Mouse (Mus musculus) kidney, postnatal 36 days (tissue): ENCODE data around the gene Dcst1.

Experiments
- DNase-seq, 2 experiments: peaks; one replicate each; pipeline ENCODE4 v3.0.0; 2021 to 2022; ENCODE audit warnings: mixed read lengths in 2 of 2

Dcst1 gene

GRCm38 (mm10) chr3:89365153-89365485, at the start of gene Dcst1:
Dcst1 (minus strand) TSS chr3:89365253.
- DNase-seq: no peak

- DNase-seq: peak; percentile 96 to 99
These were observed 46.7 kb upstream of the Dcst1 start, which contains the start of gene Flad1 for GRCm38 (mm10) chr3:89411490-89412393. Flad1 (minus strand) TSS chr3:89411870.

GRCm38 (mm10) chr3:89410864-89411263, 45.8 kb upstream of the Dcst1 start:
- no peak for DNase-seq

GRCm38 (mm10) chr3:89409701-89410100, 44.6 kb upstream of the Dcst1 start:
- DNase-seq: no peak

GRCm38 (mm10) chr3:89408448-89408847, 43.4 kb upstream of the Dcst1 start:
- DNase-seq: no peak

- no peak for DNase-seq
These were observed 41.8 kb upstream of the Dcst1 start for GRCm38 (mm10) chr3:89406887-89407286.

- DNase-seq: no peak
These were observed 37.6 kb upstream of the Dcst1 start, which contains the start of gene Lenep for GRCm38 (mm10) chr3:89402693-89403092. Lenep (minus strand) TSS chr3:89402793.

- no peak for DNase-seq
These were observed 36.3 kb upstream of the Dcst1 start for GRCm38 (mm10) chr3:89401329-89401728.

GRCm38 (mm10) chr3:89396654-89397005, 31.6 kb upstream of the Dcst1 start:
- DNase-seq: peak in 1 of 2 experiments; percentile 18

GRCm38 (mm10) chr3:89395806-89396653, 31.0 kb upstream of the Dcst1 start:
- DNase-seq: peak; percentile 79 to 83

- DNase-seq: peak in 1 of 2 experiments; percentile 36
These were observed 30.4 kb upstream of the Dcst1 start for GRCm38 (mm10) chr3:89395419-89395805.

GRCm38 (mm10) chr3:89394894-89395256, 29.8 kb upstream of the Dcst1 start:
- peak; percentile 92 to 95 for DNase-seq

GRCm38 (mm10) chr3:89394006-89394893, 29.2 kb upstream of the Dcst1 start, which contains the start of gene Zbtb7b:
Zbtb7b (minus strand) TSS chr3:89394776.
- DNase-seq: peak; percentile 93 to 94

- peak; percentile 99 to 100 for DNase-seq
These were observed 28.6 kb upstream of the Dcst1 start for GRCm38 (mm10) chr3:89393605-89394004.

- DNase-seq: peak; percentile 54 to 77
These were observed 27.8 kb upstream of the Dcst1 start for GRCm38 (mm10) chr3:89392871-89393311.

- DNase-seq: peak; percentile 80
These were observed 26.8 kb upstream of the Dcst1 start for GRCm38 (mm10) chr3:89391663-89392511.

GRCm38 (mm10) chr3:89390699-89391662, 25.9 kb upstream of the Dcst1 start:
- peak in 1 of 2 experiments; percentile 62 for DNase-seq

GRCm38 (mm10) chr3:89390111-89390515, 25.1 kb upstream of the Dcst1 start:
- DNase-seq: peak; percentile 35 to 51

GRCm38 (mm10) chr3:89388901-89389740, 24.1 kb upstream of the Dcst1 start:
- peak; percentile 37 to 50 for DNase-seq
